Mouse (Mus musculus) myocyte (in vitro differentiated cells): ENCODE measurements around the gene Tfe3. TPM values are rescaled to one million over a fixed set of nuclear protein-coding genes. Genes with fewer than 3 reads are reported as not detected.
"Not testable (repeated sequence)": the region's sequence is repeated elsewhere in the genome, so short reads cannot be mapped to it uniquely, and the experiment has no call there.

Source experiments
- H3K27me3 ChIP-seq: one replicate; pipeline ENCODE4 v1.6.1; 2011; ENCODE audit not compliant: control insufficient read depth, insufficient read depth, insufficient read length
- H3K36me3 ChIP-seq: one replicate; pipeline ENCODE4 v1.6.1; 2011; ENCODE audit not compliant: control insufficient read depth, insufficient read depth
- H3K4me2 ChIP-seq: one replicate; pipeline ENCODE4 v1.6.1; 2011; ENCODE audit warnings: low read depth, control low read depth
- H3K4me3 ChIP-seq: one replicate; pipeline ENCODE4 v1.5.1; 2011; ENCODE audit warnings: mild to moderate bottlenecking, control low read depth, moderate library complexity
- H3K79me2 ChIP-seq: one replicate; pipeline ENCODE4 v1.6.1; 2011; ENCODE audit not compliant: control insufficient read depth, insufficient read depth
- H3ac ChIP-seq: one replicate; pipeline ENCODE4 v1.6.1; 2011; ENCODE audit not compliant: control insufficient read depth, insufficient read length
- CEBPB ChIP-seq: IDR thresholded peaks from 2 replicates; pipeline ENCODE4 v1.6.1; 2011; ENCODE audit warnings: mild to moderate bottlenecking, moderate library complexity; ENCODE audit not compliant: poor library complexity, insufficient read depth, severe bottlenecking
- E2F4 ChIP-seq: IDR thresholded peaks from one replicate; pipeline ENCODE4 v1.6.1; 2011; ENCODE audit warnings: mild to moderate bottlenecking, control low read depth, moderate library complexity; ENCODE audit not compliant: insufficient read depth
- MAX ChIP-seq: IDR thresholded peaks from one replicate; pipeline ENCODE4 v1.6.1; 2011; ENCODE audit warnings: low read depth, mild to moderate bottlenecking, control low read depth
- MYOD1 ChIP-seq, 3 experiments: IDR thresholded peaks; one replicate each; pipeline ENCODE4 v1.6.1; 2011; ENCODE audit warnings: control low read depth in 2 of 3, low read depth in 2 of 3, mild to moderate bottlenecking in 2 of 3, moderate library complexity in 1 of 3; ENCODE audit not compliant: insufficient read length in 2 of 3, control insufficient read depth in 1 of 3
- MYOG ChIP-seq, 3 experiments: IDR thresholded peaks; one replicate each; pipeline ENCODE4 v1.6.1; 2011; ENCODE audit warnings: control low read depth in 2 of 3, low read depth in 2 of 3, mild to moderate bottlenecking in 2 of 3; ENCODE audit not compliant: insufficient read length in 2 of 3, control insufficient read depth in 1 of 3, insufficient read depth in 1 of 3
- POLR2A ChIP-seq: IDR thresholded peaks from one replicate; pipeline ENCODE4 v1.6.1; 2011; ENCODE audit warnings: low read depth, mild to moderate bottlenecking, control low read depth, moderate library complexity; ENCODE audit not compliant: insufficient read length
- POLR2AphosphoS2 ChIP-seq: IDR thresholded peaks from one replicate; pipeline ENCODE4 v1.6.1; 2011; ENCODE audit warnings: low read depth, control low read depth; ENCODE audit not compliant: insufficient read length
- REST ChIP-seq: IDR thresholded peaks from one replicate; pipeline ENCODE4 v1.6.1; 2011; ENCODE audit warnings: mild to moderate bottlenecking, control low read depth, moderate library complexity; ENCODE audit not compliant: insufficient read depth, insufficient read length
- SRF ChIP-seq: IDR thresholded peaks from one replicate; pipeline ENCODE4 v1.6.1; 2011; ENCODE audit warnings: low read depth; ENCODE audit not compliant: control insufficient read depth, insufficient read length
- TCF12 ChIP-seq: IDR thresholded peaks from one replicate; pipeline ENCODE4 v1.6.1; 2011; ENCODE audit warnings: mild to moderate bottlenecking, control low read depth; ENCODE audit not compliant: poor library complexity, insufficient read depth, severe bottlenecking
- TCF3 ChIP-seq: IDR thresholded peaks from one replicate; pipeline ENCODE4 v1.6.1; 2011; ENCODE audit warnings: low read depth, control low read depth; ENCODE audit not compliant: insufficient read length
- USF1 ChIP-seq: IDR thresholded peaks from one replicate; pipeline ENCODE4 v1.6.1; 2011; ENCODE audit warnings: low read depth, mild to moderate bottlenecking, control low read depth, moderate library complexity
- polyA plus RNA-seq: library from polyadenylated mRNA; unstranded; fragments of >200 nt; fragmentation: generic; extraction: Trizol; gene quantifications from one replicate; pipeline ENCODE4 v1.2.1, GENCODE M21; 2012; ENCODE audit warnings: missing spikeins

The Tfe3 gene
- polyA plus RNA-seq, result 31.9 TPM

- Histone ChIP-seq H3K79me2 (peaks cover 13% of the 10 kb centered on the region), H3ac (peak within 1 kb of the TSS; percentile 74), H3K4me2 (peak within 1 kb of the TSS; percentile 73), H3K27me3 (no peaks in the 10 kb centered on the region), H3K4me3 (peak within 1 kb of the TSS; percentile 62), H3K36me3 (no peaks in the 10 kb centered on the region)
- TF ChIP-seq MAX (no peak), TCF12 (no peak), POLR2A (peak; percentile 75), MYOD1 (IDR thresholded peaks at IDR 0.05; ENCODE audit: control insufficient read depth in 1 of 3, insufficient read length in 2 of 3, low read depth in 2 of 3) (no peak), POLR2AphosphoS2 (peak; percentile 69), CEBPB (no peak)
Observed at GRCm38 (mm10) chrX:7762137-7762920, at the start of gene Tfe3. Tfe3 (plus strand) TSS chrX:7762560.

GRCm38 (mm10) chrX:7713764-7714134 is 48.6 kb upstream of the Tfe3 start:
- not testable (repeated sequence) for H3ac ChIP-seq, H3K36me3 ChIP-seq, H3K27me3 ChIP-seq, H3K79me2 ChIP-seq
- Histone ChIP-seq H3K4me2 (peak overlapping the region; percentile 58), H3K4me3 (peak overlapping the region; percentile 22)

DNA sequence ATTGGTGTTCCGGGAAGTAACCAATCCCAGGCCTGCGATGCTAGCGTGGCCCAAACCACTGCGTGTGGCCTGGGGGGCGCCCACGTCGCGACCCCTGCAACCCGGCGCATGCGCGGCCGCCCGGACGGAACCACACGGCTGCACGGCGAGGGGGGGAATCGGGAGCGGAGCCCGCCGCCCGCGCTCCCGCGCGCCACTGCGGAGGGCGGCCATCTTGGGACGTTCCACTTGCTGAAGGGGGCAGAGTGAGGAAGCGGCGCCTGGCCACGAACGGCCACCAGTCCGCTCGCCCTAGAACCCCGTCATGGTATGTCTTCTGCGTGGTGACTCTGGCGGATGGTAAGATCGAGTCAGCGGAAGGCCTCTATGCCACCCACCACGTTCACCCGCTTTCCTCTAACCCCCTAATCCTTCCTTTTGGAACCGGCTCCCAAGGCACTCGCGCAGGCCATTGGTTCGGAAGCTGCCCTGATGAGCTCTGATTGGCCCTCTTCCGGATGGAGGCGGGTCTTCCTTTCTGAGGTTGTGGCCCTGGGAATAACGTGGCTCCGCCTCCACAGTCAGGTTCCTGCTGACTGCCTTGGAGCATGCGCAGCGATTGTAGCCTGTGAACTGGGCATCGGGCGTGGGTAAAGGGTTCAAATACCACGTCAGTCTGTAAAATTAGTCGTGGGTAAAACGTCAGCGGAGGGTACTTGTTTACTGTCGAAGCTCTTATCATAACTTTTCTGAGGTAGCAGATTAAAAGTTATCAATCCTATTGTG is 48.0 kb upstream of the Tfe3 start, which contains the start of gene Wdr45:
Wdr45 (plus strand) TSS at position 199 of the 765 bp plus-strand sequence.
- TF ChIP-seq POLR2A, result peak; percentile 15
- not testable (repeated sequence) for H3ac ChIP-seq, H3K36me3 ChIP-seq, H3K79me2 ChIP-seq, H3K27me3 ChIP-seq
- Histone ChIP-seq H3K4me2 (peak within 1 kb of the TSS; percentile 74), H3K4me3 (peak within 1 kb of the TSS; percentile 22)

- H3K4me2 ChIP-seq, H3K27me3 ChIP-seq, H3K79me2 ChIP-seq, H3K4me3 ChIP-seq, H3ac ChIP-seq, H3K36me3 ChIP-seq: not testable (repeated sequence)
Observed at GRCm38 (mm10) chrX:7716058-7716457, 46.3 kb upstream of the Tfe3 start.

DNA sequence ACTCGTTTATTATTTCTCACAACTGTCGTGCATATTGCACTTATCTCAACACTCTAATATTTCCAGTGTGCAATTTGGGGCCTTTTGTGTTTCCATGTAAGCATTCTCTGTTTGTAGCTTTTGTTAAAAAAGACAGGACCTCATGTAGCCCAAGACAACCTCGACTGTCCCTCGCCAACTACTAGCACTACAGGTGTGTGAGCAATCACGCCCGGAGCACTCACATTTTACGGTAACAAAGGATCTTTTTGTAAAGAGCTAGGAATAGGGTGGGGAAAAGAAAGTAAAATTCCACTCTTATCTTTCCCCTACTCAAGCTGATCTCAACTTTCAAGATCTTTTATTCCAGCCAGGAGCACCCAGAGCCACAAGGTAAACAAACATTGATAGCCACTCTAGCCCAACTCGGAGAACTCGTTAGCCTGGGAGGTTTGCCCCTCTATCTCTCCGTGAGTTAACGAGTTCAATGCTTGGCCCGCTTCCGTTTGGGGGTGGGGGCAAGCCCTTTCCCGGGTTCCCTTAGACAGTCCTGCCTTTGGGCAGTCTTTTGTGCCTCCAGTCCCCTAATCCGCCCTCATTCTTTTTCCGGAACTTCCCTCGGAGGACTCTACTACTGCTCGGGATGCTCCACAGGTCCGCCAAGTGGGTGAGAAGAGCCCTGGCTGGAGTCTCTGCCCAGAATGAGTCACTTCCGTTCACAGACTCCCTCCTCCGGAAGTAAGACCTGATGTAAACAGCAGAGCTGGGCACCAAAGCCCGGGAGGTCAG is 40.7 kb upstream of the Tfe3 start, which contains the start of gene Gm45208:
Gm45208 (plus strand) TSS at position 732 of the 768 bp plus-strand sequence.
- no peak for TF ChIP-seq MYOG (IDR thresholded peaks at IDR 0.05; ENCODE audit: control insufficient read depth in 1 of 3, insufficient read depth in 1 of 3, insufficient read length in 2 of 3, low read depth in 2 of 3)
- no peak for TF ChIP-seq MAX
- TF ChIP-seq POLR2A, result no peak
- TF ChIP-seq USF1, result no peak
- TF ChIP-seq SRF, result no peak
- no peak for TF ChIP-seq TCF3
- no peak for TF ChIP-seq CEBPB
- TF ChIP-seq TCF12, result no peak
- no peak for TF ChIP-seq POLR2AphosphoS2
- no peak for TF ChIP-seq E2F4
- TF ChIP-seq MYOD1 (IDR thresholded peaks at IDR 0.05; ENCODE audit: control insufficient read depth in 1 of 3, insufficient read length in 2 of 3, low read depth in 2 of 3), result no peak
- TF ChIP-seq REST, result no peak
- Histone ChIP-seq H3K4me2 (peak within 1 kb of the TSS; percentile 87), H3K27me3 (no peaks in the 10 kb centered on the region), H3ac (peak within 1 kb of the TSS; percentile 35), H3K36me3 (no peaks in the 10 kb centered on the region), H3K79me2 (peaks cover 8% of the 10 kb centered on the region), H3K4me3 (peak within 1 kb of the TSS; percentile 63)
